Mouse (Mus musculus): ENCODE results near the gene Ptcd3.

- TF ChIP-seq POLR2A (IDR thresholded peaks at IDR 0.05; ENCODE audit: insufficient read depth, low read depth, low read length) (no peak), CTCF (IDR thresholded peaks at IDR 0.05; ENCODE audit: insufficient read depth, low read depth, low read length) (no peak)
These were observed 68.7 kb downstream of the Ptcd3 start for GRCm38 (mm10) chr6:71839815-71840214.

All from olfactory bulb, adult 2 months (tissue).